Mouse (Mus musculus) forebrain, embryonic 11.5 days (tissue): ENCODE data around the gene Grb7. TPM values are rescaled to one million over a fixed set of nuclear protein-coding genes. Genes with fewer than 3 reads are reported as not detected.
A peak's percentile ranks its signal among the peaks of the same experiment; 100 is the strongest.

Source experiments
- ATAC-seq: fragments of 200-750 bp; cut with Nextera tagmentation; replicated peaks from 2 replicates; pipeline ENCODE4 v1.8.0; 2017; ENCODE audit warnings: moderate TSS enrichment; ENCODE audit not compliant: low FRiP score
- DNase-seq: peaks from one replicate; pipeline ENCODE4 v3.0.0-alpha.2; 2017; ENCODE audit warnings: low spot score
- H3K27ac ChIP-seq: fragments of 300-500 bp; sonication (generic); 2 replicates; pipeline ENCODE4 v1.5.1; 2014; ENCODE audit warnings: low read depth, low read length
- H3K27me3 ChIP-seq: fragments of 300-500 bp; sonication (generic); 2 replicates; pipeline ENCODE4 v1.6.1; 2014; ENCODE audit warnings: mild to moderate bottlenecking, low read length, mixed read lengths; ENCODE audit not compliant: control insufficient read depth, insufficient read depth
- H3K36me3 ChIP-seq: fragments of 300-500 bp; sonication (generic); 2 replicates; pipeline ENCODE4 v1.6.1; 2014; ENCODE audit warnings: mild to moderate bottlenecking, low read length, moderate library complexity, mixed read lengths; ENCODE audit not compliant: control insufficient read depth, insufficient read depth
- H3K4me1 ChIP-seq: fragments of 300-500 bp; sonication (generic); replicated peaks from 2 replicates; pipeline ENCODE4 v1.6.1; 2014; ENCODE audit warnings: low read length, mixed read lengths; ENCODE audit not compliant: control insufficient read depth, insufficient read depth
- H3K4me2 ChIP-seq: fragments of 300-500 bp; sonication (generic); 2 replicates; pipeline ENCODE4 v1.6.1; 2014; ENCODE audit warnings: low read depth, mild to moderate bottlenecking, low read length, moderate library complexity, mixed read lengths; ENCODE audit not compliant: severe bottlenecking
- H3K4me3 ChIP-seq: fragments of 300-500 bp; sonication (generic); 2 replicates; pipeline ENCODE4 v1.5.1; 2014; ENCODE audit warnings: low read depth, low read length
- H3K9ac ChIP-seq: fragments of 300-500 bp; sonication (generic); 2 replicates; pipeline ENCODE4 v1.6.1; 2014; ENCODE audit warnings: low read length
- H3K9me3 ChIP-seq: fragments of 300-500 bp; sonication (generic); 2 replicates; pipeline ENCODE4 v1.6.1; 2016; ENCODE audit warnings: low read length, mixed read lengths; ENCODE audit not compliant: control insufficient read depth
- whole genome bisulfite sequencing: fragments of 180-500 bp; shearing (Covaris S2); extraction: QIAGEN DNeasy Blood & Tissue Kit; methylation state at CpG from one replicate; pipeline ENCODE4 v1.1.7; 2014; 5-methylcytosine and 5-hydroxymethylcytosine counted together
- polyA plus RNA-seq: library from polyadenylated mRNA; unstranded; fragments of >200 nt; fragmentation: Nextera tagmentation; extraction: Ambion mirVana; gene quantifications from 2 replicates; pipeline ENCODE4 v1.2.1, GENCODE M21; 2014

Gene Grb7
- polyA plus RNA-seq = 1.8 and 1.9 TPM in 2 replicates

DNA sequence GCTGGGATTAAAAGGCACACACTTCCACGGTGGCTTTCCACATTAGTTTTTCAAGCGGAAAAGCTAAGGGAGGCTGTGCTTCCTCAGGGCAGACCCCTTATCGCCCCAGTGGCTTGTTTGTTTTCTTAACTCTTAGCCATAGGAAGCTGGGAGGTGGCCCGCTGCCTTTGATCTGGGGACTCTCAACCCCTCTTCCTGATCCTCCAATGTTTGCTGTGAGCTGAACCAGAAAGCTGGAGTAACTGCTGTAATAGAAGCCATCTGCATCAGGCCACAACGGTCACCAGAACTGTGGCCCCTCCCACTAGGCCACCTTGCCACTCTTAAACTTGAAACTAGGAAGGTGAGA lies at the start of gene Grb7:
Grb7 (plus strand) TSS at position 182 of the 349 bp plus-strand sequence.
- Histone ChIP-seq H3K4me2 (0 out of 2 replicates have a peak within 1 kb of the TSS, but pooled peaks have one; percentile 5), H3K36me3 (no peaks in the 10 kb centered on the region), H3K9me3 (no peaks in the 10 kb centered on the region), H3K27ac (no peak within 1 kb of the TSS), H3K4me3 (no peak within 1 kb of the TSS), H3K9ac (no peak within 1 kb of the TSS), H3K4me1 (no peaks in the 10 kb centered on the region; the same call in 1 of the 2 replicates), H3K27me3 (peaks cover 18% of the 10 kb centered on the region)
- DNase-seq (no peak), ATAC-seq (no peak)
- 10% methylated on average over 5 of the region's 5 CpGs for WGBS

DNA sequence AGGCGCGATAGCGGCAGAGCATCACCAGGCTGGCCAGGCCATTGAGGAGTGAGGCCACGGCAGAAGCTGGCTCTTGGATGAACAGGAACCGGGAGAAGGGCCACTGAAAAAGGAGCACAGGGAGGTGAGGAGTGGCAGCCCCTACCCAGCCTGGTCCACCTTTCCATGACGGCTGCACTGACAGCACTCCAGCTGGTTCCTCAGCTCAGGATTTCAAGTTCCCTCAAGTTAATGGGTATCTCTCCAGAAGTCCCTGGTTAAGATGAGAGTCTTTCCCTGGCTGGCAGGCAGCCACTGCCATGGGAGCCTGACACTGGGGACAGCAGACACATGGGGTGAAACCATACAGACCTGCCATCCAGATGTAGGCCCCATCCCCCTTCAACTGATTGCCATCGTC lies 48.2 kb upstream of the Grb7 start:
- no peak overlapping the region for H3K27ac ChIP-seq
- no peaks in the 10 kb centered on the region for H3K27me3 ChIP-seq
- no peak overlapping the region for H3K4me3 ChIP-seq
- H3K36me3 ChIP-seq = no peaks in the 10 kb centered on the region
- 0 out of 2 replicates have a peak, but pooled peaks cover 3% of the 10 kb centered on the region for H3K4me1 ChIP-seq
- 90% methylated on average over 7 of the region's 7 CpGs for WGBS
- no peaks in the 10 kb centered on the region for H3K9me3 ChIP-seq
- H3K4me2 ChIP-seq = no peak overlapping the region
- no peak for ATAC-seq
- DNase-seq = no peak
- no peak overlapping the region for H3K9ac ChIP-seq

- DNase-seq (peak; percentile 92), ATAC-seq (peak; percentile 91)
- no peaks in the 10 kb centered on the region for H3K27me3 ChIP-seq
- peak within 1 kb of the TSS; percentile 69 for H3K4me2 ChIP-seq
- peak within 1 kb of the TSS; percentile 69 for H3K4me3 ChIP-seq
- H3K9me3 ChIP-seq = no peaks in the 10 kb centered on the region
- H3K9ac ChIP-seq = peak within 1 kb of the TSS; percentile 87
- H3K36me3 ChIP-seq = no peaks in the 10 kb centered on the region
- peak within 1 kb of the TSS; percentile 98 for H3K27ac ChIP-seq
- H3K4me1 ChIP-seq = 0 out of 2 replicates have a peak, but pooled peaks cover 3% of the 10 kb centered on the region
- under 1% methylated on average over 40 of the region's 40 CpGs for WGBS
Observed at GRCm38 (mm10) chr11:98400161-98400726, 46.0 kb upstream of the Grb7 start, which contains the start of gene Pgap3. Pgap3 (minus strand) TSS chr11:98400490.

GRCm38 (mm10) chr11:98400816-98401215 lies 45.4 kb upstream of the Grb7 start:
- ATAC-seq = 0 out of 2 replicates have a peak, but pooled peaks have one; percentile 13
- H3K27ac ChIP-seq = peak overlapping the region; percentile 98; the same call in 1 of the 2 replicates

DNA sequence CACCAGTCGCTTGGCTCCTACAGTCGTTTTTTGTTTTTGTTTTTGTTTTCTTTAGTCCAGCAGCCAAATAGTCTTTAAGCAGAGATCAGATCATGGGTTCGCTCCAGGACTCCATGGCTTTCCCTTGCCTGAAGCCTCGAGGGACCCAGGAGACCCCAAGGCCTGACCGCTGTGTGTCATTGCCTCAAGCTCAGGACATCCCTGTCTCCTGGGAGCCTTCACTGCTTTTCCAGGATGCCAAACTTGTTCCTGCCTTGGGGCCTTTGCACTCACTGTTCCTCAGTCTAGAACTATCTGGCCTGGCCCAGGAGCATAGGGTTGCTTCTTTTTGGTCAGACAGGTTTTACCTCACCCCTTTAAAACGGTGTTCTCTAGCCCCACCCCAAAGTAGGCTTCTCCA lies 39.6 kb upstream of the Grb7 start:
- no peak overlapping the region for H3K4me3 ChIP-seq
- H3K27ac ChIP-seq = no peak overlapping the region
- no peaks in the 10 kb centered on the region for H3K9me3 ChIP-seq
- peaks cover 12% of the 10 kb centered on the region; the same call in 1 of the 2 replicates for H3K27me3 ChIP-seq
- H3K36me3 ChIP-seq = no peaks in the 10 kb centered on the region
- H3K4me2 ChIP-seq = no peak overlapping the region
- ATAC-seq = no peak
- DNase-seq = no peak
- WGBS = 77% methylated on average over 6 of the region's 6 CpGs
- H3K4me1 ChIP-seq = peaks cover 7% of the 10 kb centered on the region; the same call in 1 of the 2 replicates
- H3K9ac ChIP-seq = no peak overlapping the region

More at GRCm38 (mm10) chr11:98400816-98401215, 45.4 kb upstream of the Grb7 start:
- Histone ChIP-seq H3K36me3 (no peaks in the 10 kb centered on the region), H3K4me3 (peak overlapping the region; percentile 69), H3K4me1 (0 out of 2 replicates have a peak, but pooled peaks cover 3% of the 10 kb centered on the region), H3K4me2 (peak overlapping the region; percentile 69), H3K9me3 (no peaks in the 10 kb centered on the region), H3K9ac (peak overlapping the region; percentile 87), H3K27me3 (no peaks in the 10 kb centered on the region)
- DNase-seq = no peak
- 59% methylated on average over 3 of the region's 3 CpGs for WGBS

GRCm38 (mm10) chr11:98408872-98409271 lies 37.3 kb upstream of the Grb7 start:
- Histone ChIP-seq H3K4me2 (peak overlapping the region; percentile 31; the same call in 1 of the 2 replicates), H3K27ac (no peak overlapping the region), H3K36me3 (no peaks in the 10 kb centered on the region), H3K27me3 (peaks cover 13% of the 10 kb centered on the region; the same call in 1 of the 2 replicates), H3K9me3 (no peaks in the 10 kb centered on the region), H3K4me1 (peaks cover 9% of the 10 kb centered on the region; the same call in 1 of the 2 replicates), H3K4me3 (no peak overlapping the region), H3K9ac (peak overlapping the region; percentile 33)
- ATAC-seq = 0 out of 2 replicates have a peak, but pooled peaks have one; percentile 23
- 66% methylated on average over 8 of the region's 8 CpGs for WGBS
- DNase-seq = no peak

DNA sequence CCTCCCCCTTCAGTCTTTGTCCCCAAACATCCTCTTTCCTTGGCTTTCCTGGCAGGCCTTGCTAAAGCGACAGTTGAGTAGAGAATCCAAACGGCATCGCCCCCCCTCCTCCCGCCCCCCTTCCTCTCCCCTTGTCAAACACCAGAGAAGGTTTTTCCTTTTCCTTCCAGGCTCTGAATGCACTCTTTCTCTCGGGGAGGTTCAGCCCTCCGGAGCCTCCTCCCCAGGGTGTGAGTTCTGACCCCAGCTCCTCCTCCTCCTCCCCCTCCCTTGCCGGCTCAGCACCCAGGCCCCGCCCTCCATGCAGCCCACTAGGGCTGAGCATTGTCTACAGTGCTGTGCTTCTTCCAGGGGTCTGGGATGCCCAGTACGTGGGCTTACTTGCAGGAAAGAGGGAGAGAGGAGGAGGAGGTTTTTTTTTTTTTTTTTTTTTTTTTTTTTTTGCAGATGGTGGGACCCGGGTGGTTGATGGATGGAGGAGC lies 36.8 kb upstream of the Grb7 start:
- H3K4me2 ChIP-seq = peak overlapping the region; percentile 31; the same call in 1 of the 2 replicates
- peaks cover 13% of the 10 kb centered on the region; the same call in 1 of the 2 replicates for H3K27me3 ChIP-seq
- 6% methylated on average over 10 of the region's 10 CpGs for WGBS
- H3K9me3 ChIP-seq = no peaks in the 10 kb centered on the region
- DNase-seq = peak; percentile 70
- H3K4me1 ChIP-seq = peaks cover 9% of the 10 kb centered on the region; the same call in 1 of the 2 replicates
- peak; percentile 55; the same call in 1 of the 2 replicates for ATAC-seq
- no peaks in the 10 kb centered on the region for H3K36me3 ChIP-seq
- no peak overlapping the region for H3K27ac ChIP-seq
- H3K4me3 ChIP-seq = no peak overlapping the region
- H3K9ac ChIP-seq = peak overlapping the region; percentile 33

DNA sequence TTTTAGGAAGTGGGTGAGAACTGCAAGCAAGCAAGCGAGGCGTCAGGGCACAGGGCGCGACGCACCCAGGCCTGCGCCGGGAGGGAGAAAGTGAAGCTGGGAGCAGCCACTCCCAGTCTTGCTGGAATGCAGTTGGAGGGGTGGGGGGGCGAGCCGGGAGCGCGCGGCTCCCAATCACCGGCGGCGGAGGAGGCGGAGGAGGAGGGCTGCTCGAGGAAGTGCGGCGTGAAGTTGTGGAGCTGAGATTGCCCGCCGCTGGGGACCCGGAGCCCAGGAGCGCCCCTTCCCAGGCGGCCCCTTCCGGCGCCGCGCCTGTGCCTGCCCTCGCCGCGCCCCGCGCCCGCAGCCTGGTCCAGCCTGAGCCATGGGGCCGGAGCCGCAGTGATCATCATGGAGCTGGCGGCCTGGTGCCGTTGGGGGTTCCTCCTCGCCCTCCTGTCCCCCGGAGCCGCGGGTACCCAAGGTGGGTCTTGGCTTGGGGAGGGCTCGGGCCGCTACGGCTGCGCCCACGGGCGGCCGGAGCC lies 33.9 kb upstream of the Grb7 start, which contains the start of gene Erbb2:
Erbb2 (plus strand) TSS at position 198 of the 524 bp plus-strand sequence.
- peak within 1 kb of the TSS; percentile 57 for H3K27ac ChIP-seq
- no peaks in the 10 kb centered on the region for H3K9me3 ChIP-seq
- peak within 1 kb of the TSS; percentile 77 for H3K4me3 ChIP-seq
- H3K36me3 ChIP-seq = no peaks in the 10 kb centered on the region
- peaks cover 13% of the 10 kb centered on the region; the same call in 1 of the 2 replicates for H3K27me3 ChIP-seq
- WGBS = under 1% methylated on average over 48 of the region's 49 CpGs
- H3K4me1 ChIP-seq = peaks cover 9% of the 10 kb centered on the region; the same call in 1 of the 2 replicates
- DNase-seq (peak; percentile 92), ATAC-seq (peak; percentile 55)
- H3K4me2 ChIP-seq = peak within 1 kb of the TSS; percentile 98
- H3K9ac ChIP-seq = peak within 1 kb of the TSS; percentile 82
